Mouse (Mus musculus) brown adipose tissue, adult 24 weeks (tissue): ENCODE results near the gene Aph1a. TPM values are rescaled to one million over a fixed set of nuclear protein-coding genes. Genes with fewer than 3 reads are reported as not detected.
"Not testable (repeated sequence)": the region's sequence is repeated elsewhere in the genome, so short reads cannot be mapped to it uniquely, and the experiment has no call there.

Experiments
- H3K27ac ChIP-seq: fragments of 200-500 bp; replicated peaks from 2 replicates; pipeline ENCODE4 v1.5.1; 2012; ENCODE audit warnings: low read depth, mild to moderate bottlenecking, low read length
- H3K4me1 ChIP-seq: fragments of 200-500 bp; 2 replicates; pipeline ENCODE4 v1.6.1; 2012; ENCODE audit warnings: low read length, mixed read lengths; ENCODE audit not compliant: control insufficient read depth, insufficient read depth, insufficient read length
- H3K4me3 ChIP-seq: fragments of 200-500 bp; 2 replicates; pipeline ENCODE4 v1.5.1; 2012; ENCODE audit warnings: low read depth, mild to moderate bottlenecking, low read length, moderate library complexity; ENCODE audit not compliant: insufficient read depth
- polyA plus RNA-seq: library from polyadenylated mRNA; stranded (reverse); fragments of >200 nt; gene quantifications from 2 replicates; pipeline ENCODE4 v1.2.4, GENCODE M21; 2012; ENCODE audit not compliant: missing spikeins, insufficient read depth, insufficient read length

Aph1a gene
- polyA plus RNA-seq, 1 experiment = 75.1 TPM

GRCm38 (mm10) chr3:95899800-95900524, 6.2 kb downstream of the Aph1a start:
- H3K4me1 ChIP-seq = peaks cover 5% of the 10 kb centered on the region
- no peak overlapping the region for H3K4me3 ChIP-seq
- no peak overlapping the region for H3K27ac ChIP-seq

- Histone ChIP-seq H3K27ac (peak overlapping the region; percentile 89), H3K4me3 (0 out of 2 replicates have a peak overlapping the region, but pooled peaks have one; percentile 15), H3K4me1 (peaks cover 8% of the 10 kb centered on the region)
These were observed 8.0 kb downstream of the Aph1a start for GRCm38 (mm10) chr3:95901616-95902372.

- Histone ChIP-seq H3K4me3 (no peak overlapping the region), H3K4me1 (peaks cover 8% of the 10 kb centered on the region), H3K27ac (peak overlapping the region; percentile 48)
These were observed 8.5 kb downstream of the Aph1a start for GRCm38 (mm10) chr3:95902373-95902625.

GRCm38 (mm10) chr3:95902643-95903042, 8.9 kb downstream of the Aph1a start:
- Histone ChIP-seq H3K27ac (peak overlapping the region; percentile 48), H3K4me1 (peaks cover 8% of the 10 kb centered on the region), H3K4me3 (no peak overlapping the region)

- peaks cover 8% of the 10 kb centered on the region for H3K4me1 ChIP-seq
- 0 out of 2 replicates have a peak overlapping the region, but pooled peaks have one; percentile 1 for H3K27ac ChIP-seq
These were observed 10.2 kb downstream of the Aph1a start for GRCm38 (mm10) chr3:95903753-95904502.

GRCm38 (mm10) chr3:95904568-95904967, 10.8 kb downstream of the Aph1a start, which contains the start of gene Car14:
Gene Car14, minus strand, starts transcription at chr3:95904691.
- peaks cover 8% of the 10 kb centered on the region for H3K4me1 ChIP-seq
- H3K27ac ChIP-seq = 0 out of 2 replicates have a peak within 1 kb of the TSS, but pooled peaks have one; percentile 1
- H3K4me3 ChIP-seq = peak within 1 kb of the TSS; percentile 39

More at GRCm38 (mm10) chr3:95903753-95904502, 10.2 kb downstream of the Aph1a start:
- H3K4me3 ChIP-seq = peak overlapping the region; percentile 39

GRCm38 (mm10) chr3:95905146-95905939, 11.6 kb downstream of the Aph1a start:
- Histone ChIP-seq H3K4me1 (peaks cover 8% of the 10 kb centered on the region), H3K4me3 (peak overlapping the region; percentile 39), H3K27ac (no peak overlapping the region)

GRCm38 (mm10) chr3:95905940-95906492, 12.2 kb downstream of the Aph1a start:
- Histone ChIP-seq H3K4me1 (peaks cover 8% of the 10 kb centered on the region), H3K4me3 (peak overlapping the region; percentile 50), H3K27ac (no peak overlapping the region)

GRCm38 (mm10) chr3:95906860-95907259, 13.1 kb downstream of the Aph1a start:
- Histone ChIP-seq H3K27ac (no peak overlapping the region), H3K4me3 (peak overlapping the region; percentile 50), H3K4me1 (peaks cover 8% of the 10 kb centered on the region)

GRCm38 (mm10) chr3:95907613-95908012, 13.8 kb downstream of the Aph1a start:
- peaks cover 8% of the 10 kb centered on the region for H3K4me1 ChIP-seq
- no peak overlapping the region for H3K27ac ChIP-seq
- no peak overlapping the region for H3K4me3 ChIP-seq

GRCm38 (mm10) chr3:95914706-95915105, 20.9 kb downstream of the Aph1a start:
- H3K4me3 ChIP-seq = no peak overlapping the region
- no peak overlapping the region for H3K27ac ChIP-seq
- no peaks in the 10 kb centered on the region for H3K4me1 ChIP-seq

GRCm38 (mm10) chr3:95916760-95917159, 23.0 kb downstream of the Aph1a start:
- Histone ChIP-seq H3K27ac (no peak overlapping the region), H3K4me3 (no peak overlapping the region), H3K4me1 (no peaks in the 10 kb centered on the region)

GRCm38 (mm10) chr3:95920532-95920931, 26.8 kb downstream of the Aph1a start:
- not testable (repeated sequence) for H3K27ac ChIP-seq, H3K4me1 ChIP-seq, H3K4me3 ChIP-seq

GRCm38 (mm10) chr3:95923429-95923828, 29.7 kb downstream of the Aph1a start:
- not testable (repeated sequence) for H3K4me1 ChIP-seq, H3K4me3 ChIP-seq, H3K27ac ChIP-seq
